Mouse (Mus musculus): ENCODE data around the gene B130006D01Rik.
A peak's percentile ranks its signal among the peaks of the same experiment; 100 is the strongest.

B130006D01Rik gene

DNA sequence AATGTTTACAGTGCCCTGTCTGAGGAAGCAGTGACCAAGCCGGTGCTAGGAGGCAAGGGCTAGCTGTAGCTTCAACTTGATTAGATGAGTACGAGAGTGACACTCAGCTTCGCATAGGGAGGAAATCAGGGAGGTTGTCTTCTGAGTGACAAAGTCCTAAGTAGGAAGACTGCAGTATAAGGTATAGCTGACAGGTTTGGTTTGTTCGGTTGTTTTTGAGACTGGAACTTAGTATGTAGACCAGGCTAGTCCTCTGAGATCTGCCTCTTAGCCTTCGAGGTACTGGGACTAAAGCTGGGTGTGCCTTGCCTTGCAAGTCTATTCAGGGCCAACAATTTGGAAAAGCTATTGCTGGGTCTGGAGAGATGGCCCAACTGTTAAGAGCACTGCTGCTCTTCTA is at the start of gene B130006D01Rik:
B130006D01Rik (plus strand) TSS at position 301 of the 400 bp plus-strand sequence.
- DNase-seq, result no peak

DNA sequence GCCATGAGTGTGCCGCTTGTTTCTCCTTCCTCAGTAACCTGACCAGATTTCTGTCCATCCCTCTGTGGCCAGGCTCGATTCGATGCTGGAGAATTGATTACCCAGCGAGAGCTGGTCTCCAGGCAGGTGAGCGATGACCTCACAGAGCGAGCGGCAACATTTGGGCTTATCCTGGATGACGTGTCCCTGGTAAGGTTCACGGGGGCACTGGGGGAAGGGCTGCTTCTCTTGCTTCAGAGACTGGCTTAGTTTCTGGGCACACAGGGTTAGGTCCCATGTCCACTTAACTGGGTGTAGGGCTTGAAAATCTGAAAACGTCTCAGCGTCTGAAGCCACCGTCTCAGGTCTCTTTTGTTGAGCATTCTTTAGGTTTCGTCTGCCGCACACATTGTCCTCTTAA is 47.9 kb upstream of the B130006D01Rik start:
- no peak for DNase-seq

DNA sequence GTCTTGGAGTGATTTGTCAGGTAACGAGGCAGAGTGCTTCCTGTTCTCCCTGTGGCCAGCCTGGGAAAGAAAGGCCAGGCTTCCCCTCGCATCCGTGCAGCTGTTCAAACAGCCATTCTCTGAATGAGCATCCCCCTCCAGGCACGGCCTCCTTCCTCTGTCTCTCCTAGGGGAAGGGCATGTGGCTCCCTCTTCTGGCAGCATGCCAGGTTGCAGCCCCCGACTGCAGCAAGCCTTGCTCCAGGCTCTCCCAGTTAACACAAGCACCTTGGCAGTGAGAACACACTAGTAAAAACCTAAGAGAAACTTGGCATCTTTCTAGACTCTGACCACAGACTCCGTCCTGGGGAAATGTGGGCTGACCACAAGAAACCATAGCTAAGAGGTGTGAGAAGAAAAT is 47.1 kb upstream of the B130006D01Rik start:
- peak; percentile 93 for DNase-seq

DNA sequence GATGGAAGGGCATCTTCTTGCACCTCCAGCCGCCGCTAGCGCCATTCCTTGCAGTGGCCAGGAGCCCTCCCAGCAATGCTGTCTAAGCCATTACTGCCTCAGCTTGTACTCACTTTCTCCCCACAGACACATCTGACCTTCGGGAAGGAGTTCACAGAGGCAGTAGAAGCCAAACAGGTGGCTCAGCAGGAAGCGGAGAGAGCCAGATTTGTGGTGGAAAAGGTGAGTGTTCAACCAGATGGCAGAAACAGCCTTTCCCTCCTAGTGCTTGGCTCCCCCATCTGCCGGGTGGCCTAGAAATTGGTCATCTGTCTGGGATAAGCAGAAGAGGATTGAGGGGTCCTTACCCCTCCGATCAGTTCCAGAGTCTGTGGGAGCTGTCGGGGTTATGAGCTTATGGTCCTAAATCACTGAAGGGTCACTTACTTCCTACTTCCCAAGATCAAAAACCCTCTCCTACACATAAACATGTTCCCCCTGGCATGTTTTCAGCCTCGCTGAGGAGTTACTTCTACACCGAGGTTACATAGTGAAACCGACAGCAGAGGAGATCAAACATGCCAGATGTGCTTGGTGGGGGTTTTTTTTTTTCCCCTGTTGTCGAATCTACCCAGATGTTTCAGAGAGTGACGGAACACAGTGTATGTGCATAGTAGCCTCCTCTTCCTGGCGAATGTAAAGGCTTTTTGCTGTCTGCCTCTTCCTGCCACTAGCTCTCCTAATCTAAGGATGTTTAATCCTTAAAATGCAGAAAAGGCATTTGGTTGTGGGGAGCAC is 45.3 kb upstream of the B130006D01Rik start:
- no peak for DNase-seq

DNA sequence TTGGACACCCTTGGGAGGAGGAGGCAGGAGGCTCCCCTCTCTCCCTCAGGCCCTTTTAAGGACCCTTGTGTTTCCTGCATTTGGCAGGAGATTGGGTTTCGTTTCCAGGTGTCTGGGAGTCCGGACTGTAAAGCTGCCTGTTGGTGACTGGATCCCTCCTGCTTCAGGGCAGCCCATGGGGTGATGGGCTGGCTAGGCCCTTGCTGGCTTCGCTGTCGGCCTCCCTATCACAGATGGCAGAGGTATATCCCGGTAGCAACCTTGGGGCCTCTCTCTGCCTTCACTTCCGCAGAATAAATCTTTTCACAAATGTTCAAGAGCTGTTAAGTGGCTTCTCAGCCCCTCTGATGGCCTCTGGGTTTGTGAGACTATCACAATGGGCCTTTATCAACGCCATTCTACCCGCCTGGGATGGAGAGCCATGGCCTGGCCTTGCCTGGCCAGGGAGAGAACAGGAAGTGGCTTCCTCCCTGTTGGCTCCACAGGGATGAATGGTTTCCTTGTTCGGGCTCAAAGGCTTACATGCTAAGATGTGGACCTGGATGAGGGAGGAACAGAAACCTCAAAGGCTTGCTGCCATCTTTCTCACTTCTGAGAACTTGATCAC is 41.3 kb upstream of the B130006D01Rik start:
- DNase-seq, result no peak

DNA sequence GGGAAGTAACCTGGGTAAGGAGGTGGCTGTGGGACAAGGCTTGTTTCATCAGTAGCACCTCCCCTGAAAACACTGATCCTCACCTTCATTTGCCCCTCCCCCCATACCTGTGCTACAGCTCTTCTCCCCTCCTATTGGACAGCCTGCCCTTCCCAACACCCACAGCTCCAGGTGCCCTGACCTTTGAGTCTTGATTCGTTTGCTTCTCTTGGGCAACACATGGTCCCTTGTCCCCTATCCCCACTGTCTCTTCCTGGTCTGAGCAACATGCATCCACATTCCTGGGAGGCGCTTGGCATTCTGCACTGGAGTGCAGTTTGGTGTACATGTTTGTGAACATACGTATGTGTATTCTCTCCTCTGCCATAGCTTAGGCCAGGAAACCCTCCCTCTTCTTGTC is 40.4 kb upstream of the B130006D01Rik start:
- DNase-seq, result no peak

DNA sequence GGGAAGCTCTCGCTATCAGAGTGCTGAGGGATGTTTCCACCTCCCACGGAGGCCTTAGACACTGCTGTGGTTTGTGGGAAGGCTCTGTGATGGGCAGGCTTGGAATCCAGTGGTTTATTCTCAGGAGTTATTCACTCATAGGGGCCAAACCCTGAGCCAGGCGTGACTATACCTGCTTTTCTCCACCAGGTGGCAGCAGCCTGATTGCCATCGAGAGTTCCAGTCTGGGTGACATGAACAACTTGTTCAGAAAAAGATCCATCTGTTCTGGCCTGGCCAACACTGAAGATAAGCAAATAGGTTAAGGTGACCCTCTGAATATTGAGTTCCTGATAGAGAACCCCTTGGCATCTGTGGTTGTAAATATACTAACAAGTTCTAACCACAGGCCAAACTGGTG is 37.4 kb upstream of the B130006D01Rik start:
- peak; percentile 77 for DNase-seq

DNA sequence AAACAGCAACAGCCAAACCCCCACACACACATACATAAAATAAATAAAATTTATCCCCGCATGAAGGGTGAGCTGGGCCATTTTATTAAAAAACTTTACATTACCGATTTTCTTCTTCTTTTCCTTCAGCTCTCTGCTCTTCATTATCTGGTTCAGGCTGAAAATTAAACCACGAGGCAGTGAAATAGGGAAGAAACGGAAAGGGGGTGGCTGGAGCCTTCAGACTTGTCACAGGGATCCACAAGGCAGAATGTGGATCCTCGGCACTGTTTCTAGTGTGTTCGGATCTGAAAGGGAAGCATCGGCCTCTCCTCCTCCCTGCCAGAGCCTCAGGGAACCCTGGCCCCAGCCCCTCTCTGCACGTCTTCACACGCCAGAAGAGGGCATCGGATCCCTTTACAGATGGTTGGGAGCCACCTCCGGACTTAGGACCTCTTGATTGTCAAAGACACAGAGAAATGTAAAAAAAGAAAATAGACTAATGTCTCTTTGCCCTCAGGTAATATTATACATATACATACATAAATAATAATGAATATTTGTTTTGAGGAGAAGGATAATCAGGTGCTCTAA is 36.2 kb upstream of the B130006D01Rik start:
- DNase-seq, result peak; percentile 29

DNA sequence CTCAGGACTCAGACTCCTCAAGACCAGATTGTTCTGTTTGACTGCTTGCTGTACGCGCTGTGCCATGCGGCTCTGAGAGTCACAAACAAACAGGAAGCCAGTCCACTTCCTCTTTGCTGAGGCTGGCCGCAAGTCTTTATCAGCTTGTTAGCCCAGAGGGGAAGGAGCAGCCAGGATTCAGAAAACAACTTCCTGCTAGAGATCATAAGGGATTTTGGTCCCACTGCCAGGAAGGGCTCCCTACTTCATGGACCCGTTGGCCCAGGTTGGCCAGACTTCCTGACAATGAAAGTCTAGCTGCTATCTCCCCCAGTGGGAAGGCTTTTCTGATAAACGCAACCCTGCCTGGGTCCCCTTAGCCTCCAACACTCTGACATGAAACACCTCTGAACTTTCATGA is 34.9 kb upstream of the B130006D01Rik start:
- peak; percentile 41 for DNase-seq

DNA sequence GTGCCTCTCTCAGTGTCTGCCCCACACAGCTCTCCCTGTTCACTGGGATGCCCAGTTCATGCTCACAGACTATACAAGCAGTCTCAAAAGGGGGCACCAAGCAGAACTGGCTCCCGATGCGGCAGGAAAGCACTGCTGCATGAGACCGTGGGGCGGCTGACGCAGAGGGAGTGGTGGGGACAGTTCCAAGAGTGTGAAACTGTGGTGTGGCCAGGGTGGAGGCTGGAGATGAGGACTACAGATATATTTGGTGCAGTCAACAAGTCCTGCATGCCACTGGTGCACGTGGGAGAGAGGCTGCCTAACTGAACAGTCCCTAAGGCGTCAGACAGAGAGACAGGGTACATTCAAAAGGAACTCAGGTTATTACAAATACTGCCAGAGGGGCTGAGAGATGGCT is 34.4 kb upstream of the B130006D01Rik start:
- DNase-seq, result peak; percentile 49

DNA sequence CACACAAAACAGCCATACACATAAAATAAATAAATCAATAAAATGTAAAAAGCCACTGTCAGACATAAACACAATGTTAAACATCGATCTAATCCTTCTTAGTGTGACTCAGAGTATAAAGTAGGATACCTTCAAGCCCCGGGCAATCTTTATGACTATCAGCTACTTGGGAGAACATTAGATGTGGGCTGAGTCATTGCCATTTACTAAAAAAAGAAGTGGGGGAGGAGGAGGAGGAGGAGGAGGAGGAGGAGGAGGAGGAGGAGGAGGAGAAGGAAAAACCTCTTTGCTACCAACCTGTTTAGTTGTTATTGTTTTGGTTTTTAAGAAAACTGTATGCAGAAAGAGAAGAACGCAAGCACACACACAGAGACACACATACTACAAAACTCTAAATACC is 33.8 kb upstream of the B130006D01Rik start:
- no peak for DNase-seq

DNA sequence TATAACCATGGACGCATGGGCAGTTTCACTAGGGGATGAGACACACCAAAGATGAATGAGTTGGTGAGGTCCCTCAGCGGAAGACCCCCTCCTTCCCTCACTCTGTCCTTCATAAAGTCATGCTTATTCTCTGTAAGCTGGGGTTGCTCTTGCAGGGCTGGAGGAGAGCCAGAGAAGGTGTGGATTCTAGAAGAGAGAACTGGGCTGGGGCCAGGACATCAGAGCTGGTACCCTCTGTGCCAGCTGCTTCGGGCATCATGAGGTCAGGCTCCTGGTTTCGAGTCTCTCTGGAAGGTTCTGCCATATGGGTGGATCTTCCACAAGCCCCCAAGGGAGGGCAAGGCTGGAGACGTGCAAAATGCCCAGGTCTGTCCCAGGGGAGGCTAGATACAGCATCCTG is 24.8 kb upstream of the B130006D01Rik start:
- DNase-seq, result no peak

DNA sequence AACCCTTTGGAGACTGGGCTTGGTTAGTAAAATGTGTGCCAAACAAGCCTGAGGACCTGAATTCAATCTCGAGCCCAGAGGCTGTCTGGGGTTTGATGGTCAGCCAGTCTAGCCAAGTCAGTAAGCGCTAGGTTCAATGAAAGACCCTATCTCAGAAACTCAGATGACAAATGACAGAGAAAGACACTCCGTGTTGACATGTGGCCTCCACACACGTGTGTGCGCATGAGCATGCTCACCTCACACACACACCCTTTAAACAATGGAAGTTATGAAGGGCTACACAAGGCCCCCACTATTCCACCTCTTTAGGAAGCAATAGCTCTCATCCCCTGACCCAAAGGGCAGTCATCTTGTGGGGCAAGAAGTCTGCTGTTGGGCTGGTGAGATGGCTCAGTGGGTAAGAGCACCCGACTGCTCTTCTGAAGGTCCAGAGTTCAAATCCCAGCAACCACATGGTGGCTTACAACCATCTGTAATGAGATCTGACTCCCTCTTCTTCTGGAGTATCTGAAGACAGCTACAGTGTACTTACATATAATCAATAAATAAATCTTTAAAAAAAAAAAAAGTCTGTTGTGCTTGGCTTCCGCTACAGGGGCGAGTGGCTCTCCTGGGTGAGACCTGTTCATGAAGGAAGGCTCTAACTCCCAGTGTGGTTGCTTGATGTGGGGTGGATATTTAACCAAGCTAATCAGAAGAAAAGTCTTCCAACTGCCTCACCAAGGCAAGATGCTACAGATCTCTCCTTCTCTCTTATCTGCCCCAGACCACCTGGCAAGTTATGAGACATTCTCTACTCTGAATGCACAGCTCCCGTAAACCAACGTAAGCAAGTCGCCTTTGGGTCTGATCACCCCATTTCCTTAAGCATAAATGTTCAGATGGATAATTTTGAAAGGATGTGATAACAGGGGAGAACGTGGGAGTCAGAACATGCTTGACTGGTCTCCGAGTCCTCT is 22.3 kb upstream of the B130006D01Rik start:
- no peak for DNase-seq

DNA sequence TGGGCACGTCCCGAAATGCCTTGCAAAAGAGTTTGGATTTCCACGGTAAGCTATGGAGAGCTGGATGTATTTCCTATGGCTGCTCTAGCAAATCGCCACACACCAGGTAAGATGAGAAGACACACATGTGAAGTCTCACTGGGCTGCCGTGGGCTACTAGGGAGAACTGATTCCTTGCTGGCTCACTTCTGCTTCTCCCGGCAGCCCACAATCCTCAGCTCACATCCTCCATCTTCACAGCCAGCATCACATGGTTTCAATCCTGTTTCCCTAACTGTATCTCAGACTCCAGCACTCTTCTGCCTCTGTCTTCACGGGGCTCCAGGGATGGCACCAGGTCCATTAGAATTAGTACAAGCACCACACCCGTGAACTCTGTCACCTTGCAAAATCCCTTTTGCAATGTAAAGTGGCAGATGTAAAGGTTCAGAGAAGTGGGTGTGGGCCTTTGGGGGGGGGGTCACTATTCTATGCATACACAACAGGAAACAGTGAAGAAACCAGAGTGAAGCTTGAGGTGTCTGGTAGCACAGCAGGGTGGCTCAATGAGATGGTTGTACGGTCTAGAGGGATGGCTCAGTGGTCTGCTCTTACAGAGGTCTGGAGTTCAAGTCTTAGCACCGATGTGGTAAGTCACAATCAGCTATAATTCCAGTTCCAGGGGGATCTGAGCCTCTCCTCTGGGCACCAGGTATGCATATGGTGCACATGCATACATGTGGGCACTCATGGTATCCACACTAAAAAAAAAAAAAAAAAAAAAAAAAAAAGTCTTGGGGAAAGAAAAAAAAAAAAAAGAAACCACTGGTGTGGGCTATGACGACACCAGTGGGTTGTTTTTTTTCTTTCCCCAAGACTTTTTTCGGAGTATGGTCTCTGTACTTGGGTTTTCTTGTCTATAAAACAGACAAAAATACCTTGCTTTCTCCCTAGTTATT is 19.1 kb upstream of the B130006D01Rik start:
- DNase-seq, result no peak

DNA sequence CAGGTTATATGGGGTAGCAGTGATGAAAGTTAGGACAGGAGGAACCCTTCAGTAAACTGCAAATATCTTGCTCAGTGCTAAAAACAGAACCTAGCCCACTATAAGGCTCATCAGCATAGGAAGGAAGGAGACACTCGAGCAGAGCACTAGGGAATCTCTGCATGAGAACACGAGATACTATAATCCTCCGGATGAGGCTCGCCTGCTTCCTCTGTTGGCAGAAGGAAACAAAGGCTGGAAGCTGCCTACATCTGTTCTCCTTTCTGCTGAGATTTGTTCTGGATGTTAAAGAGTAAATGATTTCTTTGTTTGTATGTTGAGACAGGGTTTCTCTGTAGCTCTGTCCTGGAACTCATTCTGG is 18.4 kb upstream of the B130006D01Rik start:
- no peak for DNase-seq

DNA sequence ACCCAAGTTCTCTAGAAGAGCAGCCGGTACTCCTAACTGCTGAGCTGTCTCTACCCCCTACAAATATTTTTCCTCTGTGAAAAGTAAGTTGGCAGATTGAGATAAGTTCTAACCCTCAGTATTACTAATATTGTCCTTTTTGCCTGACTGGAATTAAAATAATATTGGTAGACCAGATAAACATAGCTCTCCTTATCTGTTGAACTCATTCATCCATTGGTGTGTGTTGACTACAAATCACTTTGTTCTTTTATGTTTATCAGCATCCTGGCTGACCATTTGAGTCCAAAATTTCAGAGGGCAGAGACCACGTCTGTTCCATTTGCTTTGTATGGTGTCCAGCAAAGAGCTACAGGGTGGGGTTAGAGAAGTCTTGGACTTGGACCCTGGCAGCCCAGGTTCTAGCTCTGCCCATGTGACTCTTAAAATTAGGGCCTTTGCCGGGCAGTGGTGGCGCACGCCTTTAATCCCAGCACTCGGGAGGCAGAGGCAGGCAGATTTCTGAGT is 13.8 kb upstream of the B130006D01Rik start:
- DNase-seq, result no peak

DNA sequence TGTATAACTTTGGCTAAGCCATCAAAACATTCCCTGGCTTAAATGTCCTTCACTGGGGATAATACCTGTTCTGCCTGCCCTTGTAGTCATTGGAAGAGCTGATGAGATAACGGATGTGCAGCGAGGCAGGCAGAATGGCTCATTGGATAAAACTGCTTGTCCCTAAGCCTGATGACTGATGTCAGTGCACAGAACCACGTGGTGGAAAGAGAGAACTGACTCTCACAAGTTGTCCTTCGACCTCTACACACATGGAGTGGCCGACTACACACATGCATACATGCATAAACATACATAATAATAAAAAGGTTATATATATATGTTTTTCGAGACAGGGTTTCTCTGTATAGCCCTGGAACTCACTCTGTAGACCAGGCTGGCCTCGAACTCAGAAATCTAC is 12.9 kb upstream of the B130006D01Rik start:
- DNase-seq, result no peak

DNA sequence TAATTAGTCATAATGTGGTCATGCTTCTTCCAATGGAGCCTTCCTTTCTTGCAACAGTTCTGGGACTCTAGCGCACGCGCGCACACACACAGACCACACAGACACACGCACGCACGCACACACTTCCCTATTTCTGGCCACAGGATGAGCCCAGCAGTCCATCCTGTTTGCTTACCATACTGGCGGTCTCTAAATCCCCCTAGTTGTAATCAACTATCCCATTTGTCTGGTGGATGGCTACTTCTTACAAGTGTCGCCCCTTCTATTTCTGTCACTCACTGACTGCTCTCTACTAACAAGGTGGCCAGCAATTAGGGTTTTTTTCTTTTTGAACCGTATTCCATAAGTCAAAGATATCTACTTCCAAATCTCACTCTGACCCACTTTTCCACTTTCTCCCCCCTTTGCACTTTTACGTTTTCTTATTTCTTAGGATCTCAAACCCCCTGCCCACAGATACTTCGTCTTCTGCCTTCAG is 11.3 kb upstream of the B130006D01Rik start:
- no peak for DNase-seq

DNA sequence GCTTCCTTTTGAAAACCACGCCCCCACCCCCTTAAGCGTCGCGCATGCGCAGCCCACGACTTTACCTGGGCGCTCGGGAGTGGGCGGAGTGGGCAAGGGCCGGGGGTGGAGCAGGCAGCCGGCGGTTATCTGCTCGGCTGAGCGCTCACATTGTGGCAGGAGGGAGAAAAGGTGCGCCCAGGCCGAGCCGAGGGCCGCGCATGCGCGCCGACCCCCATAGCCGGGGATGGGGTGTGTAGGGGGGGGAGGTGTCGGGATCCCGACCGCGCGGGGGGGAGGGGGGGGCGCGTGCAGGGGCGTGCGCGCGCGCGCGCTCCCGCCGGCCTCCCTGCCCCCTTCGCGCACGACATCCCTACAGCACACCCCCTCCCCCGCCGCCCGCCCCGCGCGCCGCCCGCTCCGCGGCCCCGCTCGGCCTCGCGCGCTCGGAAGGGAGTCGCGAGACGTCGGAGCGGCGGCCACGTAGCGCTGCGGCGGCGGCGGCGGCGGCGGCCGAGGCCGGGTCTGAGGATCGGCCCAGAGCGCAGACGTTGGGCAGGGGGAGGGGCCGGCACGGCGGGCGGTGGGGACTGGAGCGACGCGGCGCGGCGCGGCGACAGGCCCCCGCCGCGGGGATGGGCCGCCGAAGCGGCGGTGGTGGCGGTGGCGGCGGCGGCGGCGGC is 10.7 kb upstream of the B130006D01Rik start, which contains the start of gene Zfp652:
Zfp652 (plus strand) TSS at position 111 of the 662 bp plus-strand sequence.
- peak; percentile 94 for DNase-seq

DNA sequence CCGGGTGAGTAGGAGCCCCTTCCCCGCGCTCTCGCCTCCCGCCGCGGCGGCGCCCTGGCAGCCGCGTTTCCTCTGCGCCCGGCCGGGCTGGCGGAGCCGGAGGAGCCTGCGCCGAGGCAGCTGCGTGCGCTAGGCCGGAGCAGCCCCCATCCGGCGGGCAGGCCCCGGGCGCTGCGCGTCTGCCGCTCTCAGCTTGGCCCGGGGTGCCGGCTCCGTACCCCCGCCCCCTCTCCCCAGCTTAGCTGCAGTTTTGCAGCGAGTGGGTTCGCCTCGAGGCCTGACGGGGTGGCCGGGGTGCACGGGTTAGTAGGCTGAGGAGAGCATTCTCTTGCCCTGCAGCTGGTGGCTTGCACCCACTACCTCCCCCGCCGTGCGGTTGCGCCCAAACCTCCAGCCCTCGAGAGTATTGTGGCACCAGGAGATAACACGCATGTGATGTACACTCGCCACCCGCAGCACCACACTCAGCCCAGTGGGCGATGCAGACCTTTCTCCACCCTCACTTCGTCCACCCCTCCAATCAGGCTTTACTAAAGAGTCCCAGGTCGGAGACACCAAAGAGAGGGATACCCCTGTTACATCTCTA is 10.1 kb upstream of the B130006D01Rik start:
- DNase-seq, result peak; percentile 83

Data from thymus, postnatal 4 days (tissue).